Mouse (Mus musculus) cerebellum, adult 2 months (tissue): ENCODE measurements around the gene Mrtfa. TPM values are rescaled to one million over a fixed set of nuclear protein-coding genes. Genes with fewer than 3 reads are reported as not detected.

Experiments used
- DNase-seq, 2 experiments: peaks; one replicate each; pipeline ENCODE4 v3.0.0; 2021
- H3K27ac ChIP-seq: fragments of 200-500 bp; 2 replicates; pipeline ENCODE4 v1.5.1; 2012; ENCODE audit warnings: low read length, control low read depth, inconsistent platforms; ENCODE audit not compliant: insufficient read depth
- H3K27me3 ChIP-seq: fragments of 200-500 bp; 2 replicates; pipeline ENCODE4 v1.6.1; 2012; ENCODE audit warnings: inconsistent platforms, mild to moderate bottlenecking, low read length, moderate library complexity; ENCODE audit not compliant: control insufficient read depth, insufficient read depth
- H3K4me1 ChIP-seq: fragments of 200-500 bp; 2 replicates; pipeline ENCODE4 v1.6.1; 2011; ENCODE audit warnings: low read length; ENCODE audit not compliant: control insufficient read depth, insufficient read depth
- H3K4me3 ChIP-seq: fragments of 200-500 bp; replicated peaks from 2 replicates; pipeline ENCODE3; 2011; ENCODE audit warnings: mild to moderate bottlenecking, low read depth, low read length, control low read depth; ENCODE audit not compliant: insufficient read depth
- CTCF ChIP-seq: fragments of 200-500 bp; IDR thresholded peaks from 2 replicates; pipeline ENCODE4 v1.5.1; 2011; ENCODE audit warnings: low read depth, mild to moderate bottlenecking, control low read depth, low read length, moderate library complexity, borderline replicate concordance; ENCODE audit not compliant: insufficient read depth
- POLR2A ChIP-seq: fragments of 200-500 bp; IDR thresholded peaks from 2 replicates; pipeline ENCODE4 v1.6.1; 2011; ENCODE audit warnings: low read length, control low read depth, borderline replicate concordance; ENCODE audit not compliant: insufficient read depth
- WGBS: fragments of 180-500 bp; shearing (Covaris S2); methylation state at CpG from one replicate; pipeline ENCODE4 v1.1.7; 2018; 5-methylcytosine and 5-hydroxymethylcytosine counted together
- polyA plus RNA-seq: library from polyadenylated mRNA; depleted of rRNA; stranded (reverse); fragments of >200 nt; gene quantifications from 2 replicates; pipeline ENCODE4 v1.2.3, GENCODE M21; 2012

The Mrtfa gene
- polyA plus RNA-seq, 1 experiment = 20.0 TPM

- Histone ChIP-seq H3K27ac (no peak overlapping the region), H3K27me3 (no peaks in the 10 kb centered on the region), H3K4me1 (peaks cover 22% of the 10 kb centered on the region), H3K4me3 (no peak overlapping the region)
- TF ChIP-seq CTCF (no peak), POLR2A (no peak)
- DNase-seq = no peak
- WGBS = 51% methylated on average over 8 of the region's 8 CpGs
Observed at GRCm38 (mm10) chr15:81062175-81062588, 128.4 kb downstream of the Mrtfa start.

- WGBS = 95% methylated on average over 2 of the region's 2 CpGs
- Histone ChIP-seq H3K4me3 (no peak overlapping the region), H3K27me3 (no peaks in the 10 kb centered on the region), H3K27ac (no peak overlapping the region), H3K4me1 (peaks cover 13% of the 10 kb centered on the region)
- TF ChIP-seq CTCF (no peak), POLR2A (no peak)
- no peak for DNase-seq
Observed at GRCm38 (mm10) chr15:81060975-81061374, 129.6 kb downstream of the Mrtfa start.

- 96% methylated on average over 5 of the region's 5 CpGs for WGBS
- Histone ChIP-seq H3K4me3 (no peak overlapping the region), H3K4me1 (peaks cover 9% of the 10 kb centered on the region), H3K27me3 (no peaks in the 10 kb centered on the region), H3K27ac (no peak overlapping the region)
- DNase-seq = no peak
- no peak for TF ChIP-seq POLR2A
- no peak for TF ChIP-seq CTCF
Observed at GRCm38 (mm10) chr15:81057736-81058135, 132.8 kb downstream of the Mrtfa start.

- no peak overlapping the region for H3K27ac ChIP-seq
- no peak for TF ChIP-seq CTCF
- no peak for DNase-seq
- H3K4me3 ChIP-seq = no peak overlapping the region
- no peaks in the 10 kb centered on the region for H3K4me1 ChIP-seq
- no peaks in the 10 kb centered on the region for H3K27me3 ChIP-seq
- WGBS = 98% methylated on average over 2 of the region's 2 CpGs
Observed at GRCm38 (mm10) chr15:81055488-81055887, 135.1 kb downstream of the Mrtfa start.

- no peak overlapping the region for H3K4me3 ChIP-seq
- TF ChIP-seq POLR2A = no peak
- TF ChIP-seq CTCF = no peak
- no peaks in the 10 kb centered on the region for H3K4me1 ChIP-seq
- 91% methylated on average over 5 of the region's 5 CpGs for WGBS
- no peaks in the 10 kb centered on the region for H3K27me3 ChIP-seq
- no peak for DNase-seq
- H3K27ac ChIP-seq = no peak overlapping the region
Observed at GRCm38 (mm10) chr15:81052491-81052890, 138.1 kb downstream of the Mrtfa start.

GRCm38 (mm10) chr15:81050488-81050887, 140.1 kb downstream of the Mrtfa start:
- Histone ChIP-seq H3K4me1 (no peaks in the 10 kb centered on the region), H3K27ac (no peak overlapping the region), H3K4me3 (no peak overlapping the region), H3K27me3 (no peaks in the 10 kb centered on the region)
- DNase-seq = no peak
- TF ChIP-seq POLR2A (no peak), CTCF (no peak)
- 71% methylated on average over 3 of the region's 3 CpGs for WGBS

- 61% methylated on average over 6 of the region's 6 CpGs for WGBS
- Histone ChIP-seq H3K4me3 (no peak overlapping the region), H3K27me3 (no peaks in the 10 kb centered on the region), H3K4me1 (no peaks in the 10 kb centered on the region), H3K27ac (no peak overlapping the region)
- no peak for DNase-seq
- TF ChIP-seq CTCF (peak; percentile 61; the same call in 1 of the 2 replicates), POLR2A (no peak)
Observed at GRCm38 (mm10) chr15:81049401-81050053, 141.0 kb downstream of the Mrtfa start.

- 83% methylated on average over 10 of the region's 10 CpGs for WGBS
- no peak overlapping the region for H3K4me3 ChIP-seq
- TF ChIP-seq POLR2A (no peak), CTCF (no peak)
Observed at GRCm38 (mm10) chr15:81047497-81047896, 143.1 kb downstream of the Mrtfa start.

More at GRCm38 (mm10) chr15:81047497-81047896, 143.1 kb downstream of the Mrtfa start:
- Histone ChIP-seq H3K4me1 (no peaks in the 10 kb centered on the region), H3K27ac (no peak overlapping the region), H3K27me3 (no peaks in the 10 kb centered on the region)
- DNase-seq = no peak
